Mouse (Mus musculus) liver, embryonic 11.5 days (tissue): ENCODE results near the gene Amhr2. TPM values are rescaled to one million over a fixed set of nuclear protein-coding genes. Genes with fewer than 3 reads are reported as not detected.

Experiments used
- ATAC-seq: fragments of 200-750 bp; cut with Nextera tagmentation; replicated peaks from 2 replicates; pipeline ENCODE4 v1.8.0; 2017; ENCODE audit warnings: moderate number of reproducible peaks, mild to moderate bottlenecking, moderate TSS enrichment, moderate library complexity; ENCODE audit not compliant: low FRiP score
- DNase-seq: peaks from one replicate; pipeline ENCODE4 v3.0.0-alpha.2; 2017; ENCODE audit warnings: low spot score
- H3K27ac ChIP-seq: fragments of 300-500 bp; sonication (generic); 2 replicates; pipeline ENCODE4 v1.5.1; 2014; ENCODE audit warnings: mild to moderate bottlenecking, low read depth, low read length, control low read depth
- H3K27me3 ChIP-seq: fragments of 300-500 bp; sonication (generic); replicated peaks from 2 replicates; pipeline ENCODE4 v1.6.1; 2014; ENCODE audit warnings: low read length, mixed read lengths; ENCODE audit not compliant: control insufficient read depth, insufficient read depth
- H3K36me3 ChIP-seq: fragments of 300-500 bp; sonication (generic); 2 replicates; pipeline ENCODE4 v1.6.1; 2014; ENCODE audit warnings: mild to moderate bottlenecking, low read length, moderate library complexity, mixed read lengths; ENCODE audit not compliant: control insufficient read depth, insufficient read depth
- H3K4me1 ChIP-seq: fragments of 300-500 bp; sonication (generic); replicated peaks from 2 replicates; pipeline ENCODE4 v1.6.1; 2014; ENCODE audit warnings: low read length, mixed read lengths; ENCODE audit not compliant: control insufficient read depth, insufficient read depth
- H3K4me2 ChIP-seq: fragments of 300-500 bp; sonication (generic); 2 replicates; pipeline ENCODE4 v1.6.1; 2014; ENCODE audit warnings: mild to moderate bottlenecking, control low read depth, moderate library complexity
- H3K4me3 ChIP-seq: fragments of 300-500 bp; sonication (generic); 2 replicates; pipeline ENCODE4 v1.5.1; 2014; ENCODE audit warnings: low read depth, low read length, control low read depth
- H3K9ac ChIP-seq: fragments of 300-500 bp; sonication (generic); 2 replicates; pipeline ENCODE4 v1.6.1; 2014; ENCODE audit warnings: low read depth, low read length, control low read depth
- H3K9me3 ChIP-seq: fragments of 300-500 bp; sonication (generic); 2 replicates; pipeline ENCODE4 v1.6.1; 2016; ENCODE audit warnings: low read length, inconsistent platforms, mixed read lengths; ENCODE audit not compliant: control insufficient read depth
- WGBS: fragments of 180-500 bp; shearing (Covaris S2); extraction: QIAGEN DNeasy Blood & Tissue Kit; methylation state at CpG from one replicate; pipeline ENCODE4 v1.1.7; 2014; 5-methylcytosine and 5-hydroxymethylcytosine counted together
- polyA plus RNA-seq: library from polyadenylated mRNA; unstranded; fragments of >200 nt; fragmentation: Nextera tagmentation; extraction: Ambion mirVana; gene quantifications from 2 replicates; pipeline ENCODE4 v1.2.1, GENCODE M21; 2014

Gene Amhr2
- polyA plus RNA-seq, 1 experiment from 2014 or later = 1.1 TPM

DNA sequence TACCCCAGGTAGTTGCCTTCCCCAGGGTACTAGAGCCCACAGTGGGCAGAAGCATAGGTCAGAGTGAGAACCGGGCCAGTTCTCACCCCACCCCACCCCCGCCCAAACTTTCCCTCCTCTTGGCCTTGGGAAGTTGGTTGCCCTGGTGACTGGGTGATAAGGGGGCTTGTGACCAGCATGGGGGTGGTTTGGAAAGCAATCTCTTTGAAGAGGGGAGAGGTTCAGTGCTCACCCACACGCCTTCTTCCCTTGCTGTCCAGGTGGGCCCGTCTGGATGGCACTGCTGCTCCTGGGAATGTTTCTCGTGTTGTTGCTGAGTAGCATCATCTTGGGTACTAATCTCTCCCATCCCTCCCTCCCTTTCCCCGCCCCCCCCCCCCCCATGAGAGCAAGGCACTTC is 1.3 kb downstream of the Amhr2 start:
- no peaks in the 10 kb centered on the region for H3K36me3 ChIP-seq
- H3K4me2 ChIP-seq = no peak overlapping the region
- no peaks in the 10 kb centered on the region for H3K9me3 ChIP-seq
- H3K27me3 ChIP-seq = no peaks in the 10 kb centered on the region
- no peak overlapping the region for H3K27ac ChIP-seq
- peaks cover 11% of the 10 kb centered on the region for H3K4me1 ChIP-seq
- H3K9ac ChIP-seq = no peak overlapping the region
- DNase-seq (no peak), ATAC-seq (no peak)
- H3K4me3 ChIP-seq = no peak overlapping the region
- WGBS = 16% methylated on average over 5 of the region's 6 CpGs

- no peak overlapping the region for H3K27ac ChIP-seq
- DNase-seq (no peak), ATAC-seq (no peak)
- no peak overlapping the region for H3K9ac ChIP-seq
- peaks cover 11% of the 10 kb centered on the region for H3K4me1 ChIP-seq
- H3K9me3 ChIP-seq = no peaks in the 10 kb centered on the region
- H3K4me3 ChIP-seq = no peak overlapping the region
- 60% methylated on average over 8 of the region's 8 CpGs for WGBS
- no peaks in the 10 kb centered on the region for H3K27me3 ChIP-seq
- H3K36me3 ChIP-seq = no peaks in the 10 kb centered on the region
- H3K4me2 ChIP-seq = no peak overlapping the region
Measured at GRCm38 (mm10) chr15:102449366-102449765, 4.2 kb downstream of the Amhr2 start.

DNA sequence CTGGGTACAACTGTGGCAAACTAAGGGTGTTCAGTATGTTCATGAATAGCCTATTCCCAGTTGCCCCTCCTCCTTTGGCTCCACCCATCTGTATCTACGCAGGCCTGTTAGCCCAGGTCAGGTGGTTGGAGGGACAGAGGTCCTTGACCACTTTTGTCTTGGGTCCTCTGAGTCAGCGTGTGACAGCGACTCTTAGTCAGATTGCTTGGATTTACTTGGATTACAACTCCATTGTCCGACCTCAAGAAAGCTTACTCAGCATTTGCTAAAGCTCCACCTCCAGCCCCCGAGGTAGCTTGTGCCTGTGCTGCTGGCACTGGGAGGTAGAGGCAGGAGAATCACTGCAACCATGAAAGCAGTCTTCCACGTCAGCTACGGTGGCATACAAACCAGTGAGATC is 5.8 kb downstream of the Amhr2 start:
- no peaks in the 10 kb centered on the region for H3K36me3 ChIP-seq
- H3K27ac ChIP-seq = no peak overlapping the region
- H3K9me3 ChIP-seq = no peaks in the 10 kb centered on the region
- H3K27me3 ChIP-seq = no peaks in the 10 kb centered on the region
- H3K4me3 ChIP-seq = no peak overlapping the region
- WGBS = 40% methylated on average over 7 of the region's 7 CpGs
- H3K4me1 ChIP-seq = peaks cover 11% of the 10 kb centered on the region
- H3K4me2 ChIP-seq = peak overlapping the region; percentile 4; the same call in 1 of the 2 replicates
- ATAC-seq = no peak
- no peak overlapping the region for H3K9ac ChIP-seq
- DNase-seq = no peak

DNA sequence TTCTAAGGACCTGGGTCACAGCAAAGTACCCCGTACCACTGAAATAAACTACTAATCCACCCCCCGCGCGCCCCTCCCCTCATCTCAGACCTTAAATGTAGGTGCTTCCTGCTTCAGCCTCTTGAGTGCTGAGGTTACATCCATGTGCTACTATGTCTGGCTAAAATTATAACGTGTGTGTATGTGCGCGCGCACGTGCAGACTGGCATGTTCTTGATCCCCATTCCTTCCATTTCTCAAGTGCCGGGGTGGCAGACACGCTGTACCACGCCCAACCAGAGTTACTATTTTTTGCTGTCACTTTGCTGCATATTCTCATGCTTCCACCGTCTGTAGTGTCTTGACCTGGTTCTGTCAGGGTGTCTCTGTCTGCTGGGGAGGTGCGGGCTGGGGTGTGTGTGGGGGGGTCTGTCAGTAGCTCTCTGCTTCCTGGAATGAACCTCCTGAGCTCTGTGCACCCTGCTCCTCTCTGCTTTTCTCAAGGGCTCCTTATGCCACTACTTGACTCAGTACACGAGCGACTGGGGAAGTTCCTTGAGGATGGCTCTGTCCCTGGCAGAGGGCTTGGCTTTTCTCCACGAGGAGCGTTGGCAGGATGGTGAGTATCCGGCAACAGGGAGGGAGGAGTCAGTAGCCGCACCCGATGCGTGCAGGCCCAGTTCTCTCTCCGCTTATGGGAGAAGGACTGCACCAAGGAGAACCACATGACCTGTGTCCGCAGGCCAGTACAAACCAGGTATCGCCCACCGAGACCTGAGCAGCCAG is 6.7 kb downstream of the Amhr2 start:
- H3K36me3 ChIP-seq = no peaks in the 10 kb centered on the region
- no peaks in the 10 kb centered on the region for H3K27me3 ChIP-seq
- H3K27ac ChIP-seq = no peak overlapping the region
- H3K4me2 ChIP-seq = no peak overlapping the region
- H3K9me3 ChIP-seq = no peaks in the 10 kb centered on the region
- ATAC-seq = no peak
- no peak overlapping the region for H3K4me3 ChIP-seq
- H3K9ac ChIP-seq = no peak overlapping the region
- H3K4me1 ChIP-seq = peaks cover 3% of the 10 kb centered on the region
- WGBS = 76% methylated on average over 26 of the region's 26 CpGs
- no peak for DNase-seq

GRCm38 (mm10) chr15:102455993-102456392 is 10.8 kb downstream of the Amhr2 start:
- DNase-seq = peak; percentile 46
- ATAC-seq = no peak
- Histone ChIP-seq H3K36me3 (no peaks in the 10 kb centered on the region), H3K27me3 (no peaks in the 10 kb centered on the region), H3K4me3 (no peak overlapping the region), H3K4me1 (peaks cover 21% of the 10 kb centered on the region), H3K9me3 (no peaks in the 10 kb centered on the region), H3K9ac (no peak overlapping the region), H3K4me2 (no peak overlapping the region), H3K27ac (no peak overlapping the region)
- 45% methylated on average over 6 of the region's 6 CpGs for WGBS

DNA sequence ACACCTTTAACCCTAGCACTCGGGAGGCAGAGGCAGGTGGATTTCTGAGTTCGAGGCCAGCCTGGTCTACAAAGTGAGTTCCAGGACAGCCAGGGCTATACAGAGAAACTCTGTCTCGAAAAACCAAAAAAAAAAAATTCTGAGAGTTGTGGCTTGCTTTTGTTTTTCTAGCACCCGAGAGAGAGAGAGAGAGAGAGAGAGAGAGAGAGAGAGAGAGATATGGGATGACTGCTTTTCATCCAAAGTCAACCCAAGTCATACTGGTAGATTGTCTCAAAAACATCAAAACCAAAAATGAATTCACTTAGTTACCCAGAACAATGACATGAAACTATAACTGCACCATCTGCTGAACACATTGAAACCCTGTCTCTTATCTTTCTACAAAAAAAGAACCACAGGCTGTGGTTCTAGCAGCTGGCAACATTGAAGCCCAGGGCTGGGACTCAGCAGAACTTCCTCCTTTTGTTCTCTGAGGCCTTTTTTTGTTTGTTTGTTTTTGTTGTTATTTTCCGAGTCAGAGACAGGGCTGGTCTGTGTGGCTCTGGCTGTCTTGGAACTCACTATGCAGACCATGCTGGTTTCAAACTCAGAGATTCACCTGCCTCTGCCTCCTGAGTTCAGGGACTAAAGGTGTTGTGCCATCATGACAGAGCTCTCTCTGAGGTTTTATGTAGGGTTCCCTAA is 13.0 kb downstream of the Amhr2 start:
- H3K4me1 ChIP-seq = peaks cover 26% of the 10 kb centered on the region
- peak overlapping the region; percentile 18 for H3K9ac ChIP-seq

DNA sequence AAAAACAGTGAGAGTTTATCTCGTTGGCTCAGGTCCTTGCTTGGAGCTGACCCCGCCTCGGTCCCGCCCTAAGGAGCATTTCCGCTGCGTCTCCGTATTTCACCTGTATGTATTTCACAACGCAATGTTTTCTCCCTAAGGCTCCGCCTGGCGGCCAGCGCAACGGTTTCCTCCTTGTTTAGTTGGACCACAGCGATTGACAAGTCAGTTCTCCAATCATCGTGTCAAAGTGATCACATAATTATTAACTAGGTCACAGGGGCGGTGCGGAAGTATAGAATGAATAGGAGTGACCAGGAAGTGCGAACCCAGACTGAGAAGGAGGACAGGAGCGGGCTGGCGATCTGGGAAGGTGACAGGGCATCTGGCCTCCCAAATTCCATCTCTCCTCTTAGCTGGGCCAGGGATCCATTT is 13.7 kb downstream of the Amhr2 start, which contains the start of gene Prr13:
Gene Prr13, plus strand, starts transcription at position 125 of the 414 bp plus-strand sequence.
- H3K4me1 ChIP-seq = peaks cover 26% of the 10 kb centered on the region
- ATAC-seq = peak; percentile 79
- peak within 1 kb of the TSS; percentile 62 for H3K4me3 ChIP-seq
- WGBS = under 1% methylated on average over 19 of the region's 19 CpGs
- peaks cover 4% of the 10 kb centered on the region; the same call in 1 of the 2 replicates for H3K36me3 ChIP-seq
- peak within 1 kb of the TSS; percentile 65 for H3K9ac ChIP-seq
- H3K27me3 ChIP-seq = no peaks in the 10 kb centered on the region
- peak; percentile 81 for DNase-seq
- peak within 1 kb of the TSS; percentile 93 for H3K27ac ChIP-seq
- peak within 1 kb of the TSS; percentile 72 for H3K4me2 ChIP-seq
- no peaks in the 10 kb centered on the region for H3K9me3 ChIP-seq

More for the DNA sequence above, 13.0 kb downstream of the Amhr2 start:
- H3K27ac ChIP-seq = peak overlapping the region; percentile 93
- H3K36me3 ChIP-seq = peaks cover 4% of the 10 kb centered on the region; the same call in 1 of the 2 replicates
- WGBS = 41% methylated on average over 5 of the region's 5 CpGs
- H3K4me3 ChIP-seq = peak overlapping the region; percentile 62
- H3K9me3 ChIP-seq = no peaks in the 10 kb centered on the region
- no peaks in the 10 kb centered on the region for H3K27me3 ChIP-seq
- H3K4me2 ChIP-seq = peak overlapping the region; percentile 72
- ATAC-seq (0 out of 2 replicates have a peak, but pooled peaks have one; percentile 25), DNase-seq (no peak)

DNA sequence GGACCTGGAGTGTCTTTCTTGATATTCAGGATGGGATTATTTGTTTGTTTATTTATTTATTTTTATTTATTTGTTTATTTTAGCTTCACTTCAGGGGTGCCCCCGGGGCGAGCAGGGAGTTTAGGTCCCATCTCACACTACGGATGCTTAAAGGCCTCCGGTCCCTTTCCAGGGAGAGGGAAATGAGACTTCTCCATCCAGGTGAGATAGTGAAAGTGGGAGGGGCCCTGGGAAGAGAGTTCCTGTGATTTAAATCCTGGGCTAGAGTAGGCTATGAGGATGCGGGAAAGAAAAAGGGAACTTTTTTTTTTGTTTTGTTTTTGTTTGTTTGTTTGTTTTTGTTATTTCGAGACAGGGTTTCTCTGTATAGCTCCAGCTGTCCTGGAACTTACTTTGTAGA is 14.2 kb downstream of the Amhr2 start:
- H3K4me1 ChIP-seq = peaks cover 26% of the 10 kb centered on the region
- no peak for DNase-seq
- no peaks in the 10 kb centered on the region for H3K9me3 ChIP-seq
- peak; percentile 21; the same call in 1 of the 2 replicates for ATAC-seq
- peak overlapping the region; percentile 65 for H3K9ac ChIP-seq
- no peaks in the 10 kb centered on the region for H3K27me3 ChIP-seq
- peak overlapping the region; percentile 62 for H3K4me3 ChIP-seq
- WGBS = 22% methylated on average over 6 of the region's 6 CpGs
- peaks cover 4% of the 10 kb centered on the region; the same call in 1 of the 2 replicates for H3K36me3 ChIP-seq
- peak overlapping the region; percentile 93 for H3K27ac ChIP-seq
- peak overlapping the region; percentile 72 for H3K4me2 ChIP-seq
